Mouse (Mus musculus) macrophage (primary cell): ENCODE results near the gene Casp9. TPM values are rescaled to one million over a fixed set of nuclear protein-coding genes. Genes with fewer than 3 reads are reported as not detected.

Experiments used
- H3K27ac ChIP-seq: fragments of 350-480 bp; formaldehyde crosslinking; 2 replicates; pipeline ENCODE4 v1.9.0; 2021
- H3K36me3 ChIP-seq: fragments of 350-480 bp; formaldehyde crosslinking; 2 replicates; pipeline ENCODE4 v1.9.0; 2021; ENCODE audit errors: inconsistent target
- H3K4me3 ChIP-seq: fragments of 350-480 bp; formaldehyde crosslinking; 2 replicates; pipeline ENCODE4 v1.9.0; 2021; ENCODE audit errors: inconsistent target
- H3K79me2 ChIP-seq: fragments of 350-480 bp; formaldehyde crosslinking; 2 replicates; pipeline ENCODE4 v1.9.0; 2021; ENCODE audit errors: inconsistent target
- WGBS: methylation state at CpG from one replicate; pipeline ENCODE4 v1.1.7; 2026; ENCODE audit warnings: inconsistent platforms; ENCODE audit not compliant: missing documents; 5-methylcytosine and 5-hydroxymethylcytosine counted together
- polyA plus RNA-seq: library from polyadenylated mRNA; stranded (reverse); fragments of 250-400 nt; gene quantifications from 3 replicates; pipeline ENCODE4 v1.2.4, GENCODE M21; 2018; ENCODE audit warnings: inconsistent platforms

Casp9 gene
- polyA plus RNA-seq, 1 experiment from 2014 or later: 16.4 TPM

GRCm38 (mm10) chr4:141859351-141859750 is 65.9 kb downstream of the Casp9 start:
- WGBS: 97% methylated on average over 14 of the region's 14 CpGs
- H3K4me3 ChIP-seq: no peak overlapping the region
- H3K36me3 ChIP-seq: peaks cover 58% of the 10 kb centered on the region
- H3K27ac ChIP-seq: no peak overlapping the region
- peaks cover 49% of the 10 kb centered on the region for H3K79me2 ChIP-seq

DNA sequence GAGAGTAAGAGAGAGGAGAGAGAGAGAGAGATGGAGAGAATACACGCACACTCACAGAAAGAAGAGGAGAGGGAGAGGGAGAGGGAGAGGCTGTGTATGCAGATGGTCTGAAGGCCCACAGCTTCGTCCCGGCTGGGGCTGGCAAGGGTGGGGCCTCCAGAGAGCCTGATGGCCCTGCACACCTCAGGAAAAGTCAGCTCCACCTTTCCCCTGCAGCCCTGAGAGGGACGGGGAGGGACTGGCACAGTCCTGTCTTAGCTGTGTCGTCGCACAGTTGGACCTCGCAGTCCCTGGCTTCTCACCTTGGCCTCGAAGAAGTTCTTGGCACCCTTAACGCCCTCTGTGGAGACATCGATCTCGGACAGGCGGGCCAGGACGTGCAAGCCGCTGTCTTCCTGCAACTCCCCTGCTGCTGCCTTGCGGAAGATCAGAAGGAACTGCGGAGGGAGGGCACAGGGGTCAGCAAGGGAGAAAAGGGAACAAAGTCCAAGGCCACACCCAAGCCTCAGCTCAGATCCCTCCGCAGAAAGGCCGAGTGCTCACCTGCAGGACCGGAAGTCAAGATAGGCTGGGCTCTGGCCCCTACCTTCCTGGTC is 66.9 kb downstream of the Casp9 start:
- Histone ChIP-seq H3K4me3 (no peak overlapping the region), H3K79me2 (peaks cover 59% of the 10 kb centered on the region), H3K27ac (no peak overlapping the region), H3K36me3 (peaks cover 67% of the 10 kb centered on the region)
- WGBS: 73% methylated on average over 16 of the region's 19 CpGs

DNA sequence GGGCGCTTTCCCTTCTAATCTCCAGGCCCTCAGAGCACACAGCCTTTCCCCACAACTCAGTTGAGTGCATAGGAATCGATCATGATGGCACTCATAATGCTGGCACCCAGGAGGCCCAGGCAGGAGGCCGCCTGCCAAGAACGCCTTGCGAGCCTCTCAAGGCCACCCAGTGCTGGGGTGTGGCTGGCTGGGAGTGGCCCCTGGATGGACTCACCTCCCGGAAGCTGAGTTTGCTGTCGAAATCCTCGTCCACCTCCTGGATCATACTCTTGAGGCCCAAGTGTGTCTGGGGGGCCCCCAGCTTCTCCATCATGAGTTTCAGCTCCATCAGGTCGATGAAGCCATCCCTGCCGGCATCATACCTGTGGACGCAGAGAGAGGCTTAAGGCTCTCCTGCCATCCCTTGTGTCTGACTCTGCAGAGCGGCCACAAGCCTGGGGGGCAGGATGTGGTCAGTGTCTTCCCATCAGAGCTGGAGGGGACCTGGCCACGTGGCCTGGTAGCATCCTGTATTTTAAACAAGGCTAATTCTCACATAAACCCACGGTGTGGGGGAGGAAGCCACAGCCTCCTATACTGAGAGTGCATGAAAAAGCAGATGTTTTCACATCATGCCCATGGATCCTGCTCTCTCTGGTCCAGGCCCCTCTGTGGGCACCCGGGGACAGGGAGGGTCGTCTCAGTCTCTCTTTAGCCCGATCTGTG is 68.3 kb downstream of the Casp9 start:
- Histone ChIP-seq H3K4me3 (no peak overlapping the region), H3K36me3 (peaks cover 80% of the 10 kb centered on the region), H3K79me2 (peaks cover 73% of the 10 kb centered on the region), H3K27ac (no peak overlapping the region)
- WGBS: 62% methylated on average over 16 of the region's 17 CpGs

DNA sequence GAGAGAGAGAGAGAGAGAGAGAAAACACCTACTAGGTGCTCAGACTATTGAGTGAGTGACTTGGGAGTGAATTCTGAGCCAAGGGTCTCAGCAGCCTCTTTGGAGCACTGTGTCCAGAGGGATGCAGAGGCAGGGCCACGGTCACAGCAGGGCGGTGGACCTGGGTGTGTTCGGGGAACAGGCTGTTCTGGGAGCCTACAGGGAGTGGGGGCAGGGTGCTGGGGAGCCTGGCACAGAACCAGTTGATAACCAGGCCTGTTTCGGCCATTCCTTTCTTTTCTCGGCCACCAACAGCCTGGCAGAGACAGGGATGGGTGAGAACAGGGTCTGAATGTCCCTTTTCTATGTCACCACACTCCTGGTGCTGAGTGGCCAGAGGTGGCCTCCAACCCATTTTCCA is 69.5 kb downstream of the Casp9 start:
- Histone ChIP-seq H3K36me3 (peaks cover 92% of the 10 kb centered on the region), H3K79me2 (peaks cover 84% of the 10 kb centered on the region), H3K4me3 (no peak overlapping the region), H3K27ac (no peak overlapping the region)
- WGBS: 93% methylated on average over 4 of the region's 5 CpGs

GRCm38 (mm10) chr4:141863726-141864280 is 70.4 kb downstream of the Casp9 start:
- H3K79me2 ChIP-seq: peaks cover 93% of the 10 kb centered on the region
- H3K27ac ChIP-seq: no peak overlapping the region
- 74% methylated on average over 7 of the region's 7 CpGs for WGBS
- no peak overlapping the region for H3K4me3 ChIP-seq
- peaks cover 95% of the 10 kb centered on the region for H3K36me3 ChIP-seq

DNA sequence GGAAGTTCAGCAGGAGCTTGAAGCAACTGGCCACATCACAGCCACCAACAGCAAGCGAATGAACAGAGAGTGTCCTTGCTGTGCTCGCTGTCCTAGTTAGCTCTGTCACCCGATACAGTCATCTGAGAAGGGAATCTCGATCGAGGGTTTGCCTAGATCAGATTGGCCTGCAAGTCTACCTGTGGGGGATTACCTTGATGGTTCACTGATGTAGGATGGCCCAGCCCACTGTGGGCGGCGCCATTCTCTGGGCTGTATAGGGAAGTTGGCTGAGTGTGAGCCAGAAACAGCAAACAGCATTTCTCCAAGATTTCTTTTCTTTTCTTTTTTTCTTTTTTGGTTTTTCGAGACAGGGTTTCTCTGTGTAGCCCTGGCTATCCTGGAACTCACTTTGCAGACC is 71.1 kb downstream of the Casp9 start:
- Histone ChIP-seq H3K4me3 (no peak overlapping the region), H3K79me2 (peaks cover 100% of the 10 kb centered on the region), H3K27ac (no peak overlapping the region), H3K36me3 (peaks cover 88% of the 10 kb centered on the region)
- 96% methylated on average over 6 of the region's 8 CpGs for WGBS

DNA sequence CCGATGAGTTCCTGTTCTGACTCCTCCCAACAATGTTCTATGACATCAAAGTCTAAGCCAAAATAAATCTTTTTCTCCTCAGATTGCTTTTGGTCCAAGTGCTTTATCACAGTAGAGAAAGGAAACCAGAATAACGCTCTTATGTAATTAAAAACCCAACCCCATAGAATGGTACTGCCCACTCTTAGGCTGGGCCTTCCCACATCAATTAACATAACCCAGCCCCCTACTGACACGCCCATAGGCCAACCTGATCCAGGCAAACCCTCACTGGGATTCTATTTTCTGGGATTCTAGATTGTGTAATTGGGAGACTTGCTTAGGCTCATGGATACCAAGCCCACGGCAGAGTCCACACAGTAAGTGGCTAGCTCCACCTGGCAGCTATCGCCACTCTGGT is 71.6 kb downstream of the Casp9 start:
- no peak overlapping the region for H3K27ac ChIP-seq
- H3K36me3 ChIP-seq: peaks cover 83% of the 10 kb centered on the region
- H3K79me2 ChIP-seq: peaks cover 100% of the 10 kb centered on the region
- no peak overlapping the region for H3K4me3 ChIP-seq
- 88% methylated on average over 5 of the region's 5 CpGs for WGBS

Other genes starting within 250 kb of the Casp9 start
- 107 to 177 TPM (median 134 TPM) in 3 replicates for gene Fblim1, start 187.5 kb upstream of the Casp9 start, polyA plus RNA-seq
- 1.3 to 4.5 TPM (median 2.7 TPM) in 3 replicates for gene Tmem82, start 175.0 kb upstream of the Casp9 start, polyA plus RNA-seq
- 0.09 to 0.17 TPM in 2 of 3 replicates, not detected in the other for gene Slc25a34, start 169.8 kb upstream of the Casp9 start, polyA plus RNA-seq
- 44.8 to 76.0 TPM (median 74.2 TPM) in 3 replicates for gene Plekhm2, start 128.7 kb upstream of the Casp9 start, polyA plus RNA-seq
- gene Rsc1a1, start 108.0 kb upstream of the Casp9 start, polyA plus RNA-seq: 4.2 to 8.9 TPM in 2 of 3 replicates, not detected in the other
- 32.2 to 37.7 TPM (median 33.4 TPM) in 3 replicates for gene Ddi2, start 70.2 kb upstream of the Casp9 start, polyA plus RNA-seq
- gene Agmat, start 46.9 kb upstream of the Casp9 start, polyA plus RNA-seq: not detected in 3 replicates
- 10.2 to 13.9 TPM (median 12.2 TPM) in 3 replicates for gene Dnajc16, start 2.7 kb upstream of the Casp9 start, polyA plus RNA-seq
- not detected in 3 replicates for gene Cela2a, start 32.5 kb downstream of the Casp9 start, polyA plus RNA-seq
- gene Ctrc, start 52.7 kb downstream of the Casp9 start, polyA plus RNA-seq: not detected in 3 replicates
- 472 to 767 TPM (median 504 TPM) in 3 replicates for gene Efhd2, start 81.3 kb downstream of the Casp9 start, polyA plus RNA-seq
- 3.0 to 8.6 TPM (median 5.4 TPM) in 3 replicates for gene Fhad1, start 221.5 kb downstream of the Casp9 start, polyA plus RNA-seq